Mouse (Mus musculus) liver, embryonic 14.5 days (tissue): ENCODE results near the gene Ccdc42. TPM values are rescaled to one million over a fixed set of nuclear protein-coding genes. Genes with fewer than 3 reads are reported as not detected.
A peak's percentile ranks its signal among the peaks of the same experiment; 100 is the strongest.

Experiments
- ATAC-seq: fragments of 200-750 bp; cut with Nextera tagmentation; 2 replicates; pipeline ENCODE4 v1.8.0; 2017; ENCODE audit warnings: moderate number of reproducible peaks, mild to moderate bottlenecking, moderate library complexity; ENCODE audit not compliant: insufficient read depth
- DNase-seq, 3 experiments: peaks; one replicate each; pipeline ENCODE4 v3.0.0-alpha.2; 2012 to 2013; ENCODE audit warnings: low read depth in 3 of 3, low spot score in 3 of 3
- H3K27ac ChIP-seq: fragments of 300-500 bp; sonication (generic); 2 replicates; pipeline ENCODE4 v1.5.1; 2014; ENCODE audit warnings: moderate library complexity, mild to moderate bottlenecking, control low read depth, inconsistent platforms
- H3K27me3 ChIP-seq: fragments of 300-500 bp; sonication (generic); 2 replicates; pipeline ENCODE4 v1.6.1; 2014; ENCODE audit warnings: mild to moderate bottlenecking, low read length, moderate library complexity; ENCODE audit not compliant: control insufficient read depth, insufficient read depth
- H3K36me3 ChIP-seq: fragments of 300-500 bp; sonication (generic); replicated peaks from 2 replicates; pipeline ENCODE4 v1.6.1; 2014; ENCODE audit warnings: low read depth; ENCODE audit not compliant: control insufficient read depth, insufficient read depth
- H3K4me1 ChIP-seq, 2 experiments: fragments of 200-500 bp in 1 of 2; fragments of 300-500 bp in 1 of 2; sonication (generic) in 1 of 2; replicated peaks; 2 replicates each; pipeline ENCODE4 v1.6.1; 2012 to 2014; ENCODE audit warnings: antibody characterized with exemption in 1 of 2, inconsistent platforms in 1 of 2, low read length in 1 of 2; ENCODE audit not compliant: control insufficient read depth in 2 of 2, insufficient read depth in 2 of 2
- H3K4me2 ChIP-seq: fragments of 300-500 bp; sonication (generic); 2 replicates; pipeline ENCODE4 v1.6.1; 2014; ENCODE audit warnings: low read depth, mild to moderate bottlenecking, control low read depth, moderate library complexity
- H3K4me3 ChIP-seq, 2 experiments: fragments of 200-500 bp in 1 of 2; fragments of 300-500 bp in 1 of 2; sonication (generic) in 1 of 2; 2 replicates each; pipeline ENCODE4 v1.5.1; 2012 to 2014; ENCODE audit warnings: low read depth in 2 of 2, low read length in 2 of 2, mild to moderate bottlenecking in 2 of 2, control low read depth in 1 of 2, inconsistent platforms in 1 of 2, moderate library complexity in 1 of 2; ENCODE audit not compliant: insufficient read depth in 1 of 2
- H3K9ac ChIP-seq: fragments of 300-500 bp; sonication (generic); replicated peaks from 2 replicates; pipeline ENCODE4 v1.6.1; 2014; ENCODE audit warnings: mild to moderate bottlenecking, control low read depth, moderate library complexity
- H3K9me3 ChIP-seq: fragments of 300-500 bp; sonication (generic); 2 replicates; pipeline ENCODE4 v1.6.1; 2016; ENCODE audit warnings: low read length, mixed read lengths; ENCODE audit not compliant: control insufficient read depth
- CTCF ChIP-seq: IDR thresholded peaks from 2 replicates; pipeline ENCODE4 v1.5.1; 2016; ENCODE audit warnings: antibody characterized with exemption, low read depth, control low read depth
- EP300 ChIP-seq: IDR thresholded peaks from 2 replicates; pipeline ENCODE4 v1.6.1; 2016; ENCODE audit warnings: antibody characterized with exemption, low read depth
- WGBS: fragments of 180-500 bp; shearing (Covaris S2); extraction: QIAGEN DNeasy Blood & Tissue Kit; methylation state at CpG from one replicate; pipeline ENCODE4 v1.1.7; 2014; ENCODE audit not compliant: insufficient replicate concordance; 5-methylcytosine and 5-hydroxymethylcytosine counted together
- polyA plus RNA-seq, 2 experiments: library from polyadenylated mRNA; depleted of rRNA in 1 of 2; stranded (reverse) in 1 of 2; unstranded in 1 of 2; fragments of >200 nt; fragmentation: Nextera tagmentation in 1 of 2; extraction: Ambion mirVana in 1 of 2; gene quantifications; 2 replicates each; pipeline versions ENCODE4 v1.2.1 to v1.2.3; 2012 to 2014

Ccdc42 gene
- polyA plus RNA-seq, 2 experiments, result 0.04 to 0.13 TPM

DNA sequence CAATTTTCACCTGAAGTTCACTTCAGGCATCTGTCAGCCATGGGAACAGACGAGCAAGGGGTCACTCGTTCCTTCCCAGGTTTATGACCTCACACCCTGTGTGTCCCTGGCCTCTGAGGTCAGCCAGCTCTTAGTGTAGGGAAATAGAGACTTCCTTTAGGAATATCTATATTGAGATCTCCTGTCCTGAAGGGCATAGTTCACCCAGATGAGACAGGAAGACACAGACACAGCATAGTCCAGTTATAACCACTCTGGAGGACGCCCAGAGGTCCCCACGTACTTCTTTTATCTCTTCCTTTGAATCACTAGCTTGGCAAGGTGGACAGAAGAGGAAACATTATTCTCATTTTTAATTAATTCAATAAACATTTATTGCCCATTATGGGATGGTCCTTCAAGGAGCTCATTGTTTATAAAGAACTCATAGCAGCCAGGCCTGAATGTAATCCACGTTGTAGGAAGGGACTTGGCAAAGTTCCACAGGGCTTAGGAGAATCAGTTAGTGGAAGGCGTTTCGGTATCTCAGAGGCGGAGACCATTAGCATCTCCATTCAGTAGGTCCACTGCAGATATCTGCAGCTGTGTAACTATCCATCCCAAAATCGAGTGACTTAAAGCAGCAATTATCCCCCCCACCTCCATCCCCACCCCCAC is 23.2 kb downstream of the Ccdc42 start:
- Histone ChIP-seq H3K27me3 (no peaks in the 10 kb centered on the region), H3K4me1 (peaks cover 0 to 2% of the 10 kb centered on the region in 2 experiments; a peak in 1 of 4 replicates), H3K9ac (no peak overlapping the region), H3K27ac (no peak overlapping the region), H3K4me2 (no peak overlapping the region), H3K4me3 (no peak overlapping the region), H3K9me3 (no peaks in the 10 kb centered on the region), H3K36me3 (no peaks in the 10 kb centered on the region)
- ATAC-seq (no peak), DNase-seq (no peak)
- TF ChIP-seq EP300 (no peak), CTCF (no peak)
- 49% methylated on average over 9 of the region's 9 CpGs for WGBS

DNA sequence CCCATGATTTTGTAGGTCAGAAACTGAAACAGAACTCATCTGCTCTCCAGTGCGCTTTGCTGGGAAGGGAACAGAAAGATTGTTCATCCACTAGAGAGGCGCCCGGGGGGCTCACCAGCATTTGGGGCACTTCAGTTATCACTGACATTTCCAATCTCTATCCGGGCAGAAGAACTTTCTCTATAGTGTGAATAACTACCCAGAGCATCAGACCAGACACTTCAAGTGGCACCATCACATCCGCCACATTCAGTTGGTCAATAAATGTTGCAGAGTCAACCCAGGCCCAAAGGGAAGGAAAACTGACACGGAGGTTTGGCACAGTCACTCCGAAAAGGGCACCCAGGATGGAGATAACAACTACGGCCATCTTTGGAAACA is 23.7 kb downstream of the Ccdc42 start:
- H3K4me1 ChIP-seq, result peaks cover 0 to 2% of the 10 kb centered on the region in 2 experiments; a peak in 1 of 4 replicates
- no peak overlapping the region for H3K9ac ChIP-seq
- H3K9me3 ChIP-seq, result no peaks in the 10 kb centered on the region
- H3K4me2 ChIP-seq, result no peak overlapping the region
- H3K27ac ChIP-seq, result no peak overlapping the region
- no peak for ATAC-seq
- H3K4me3 ChIP-seq, result no peak overlapping the region
- DNase-seq, result no peak
- TF ChIP-seq CTCF (no peak), EP300 (no peak)
- H3K27me3 ChIP-seq, result no peaks in the 10 kb centered on the region
- WGBS, result 72% methylated on average over 8 of the region's 8 CpGs
- H3K36me3 ChIP-seq, result no peaks in the 10 kb centered on the region

DNA sequence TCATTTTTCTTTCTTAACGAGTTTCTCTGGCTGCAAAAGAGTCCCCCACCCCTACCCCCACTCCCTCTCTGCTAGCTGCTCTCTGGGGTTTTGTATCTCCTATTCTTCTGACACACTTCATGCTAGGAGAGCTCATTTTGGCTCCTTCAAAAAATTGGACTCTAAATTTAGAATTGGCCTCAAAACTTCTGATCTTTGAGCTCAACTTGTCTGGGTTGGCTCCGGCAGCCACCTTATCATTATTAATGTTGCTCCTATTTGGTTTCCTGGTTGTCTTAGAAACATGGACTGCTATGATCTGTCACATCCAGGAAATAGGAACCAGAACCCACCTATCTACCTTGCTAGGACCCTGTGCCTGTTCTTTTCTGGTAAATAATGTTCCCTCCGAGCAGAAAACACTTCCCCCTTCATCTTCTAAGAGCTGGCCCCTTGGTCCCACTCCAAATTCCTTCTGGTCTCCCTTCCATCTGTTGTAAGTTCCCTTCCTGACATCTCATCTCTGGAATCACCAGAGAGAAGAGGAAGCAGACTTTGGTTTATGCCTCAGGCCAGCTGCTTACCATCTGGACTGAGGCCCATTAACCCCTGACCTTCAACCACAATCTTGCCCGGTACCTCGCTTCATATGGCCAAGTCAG is 26.4 kb downstream of the Ccdc42 start:
- no peaks in the 10 kb centered on the region for H3K27me3 ChIP-seq
- 31% methylated on average over 5 of the region's 5 CpGs for WGBS
- TF ChIP-seq EP300 (no peak), CTCF (no peak)
- H3K27ac ChIP-seq, result no peak overlapping the region
- no peak overlapping the region for H3K4me3 ChIP-seq
- H3K36me3 ChIP-seq, result no peaks in the 10 kb centered on the region
- DNase-seq (no peak), ATAC-seq (no peak)
- peaks cover 0 to 2% of the 10 kb centered on the region in 2 experiments; a peak in 1 of 4 replicates for H3K4me1 ChIP-seq
- H3K9ac ChIP-seq, result no peak overlapping the region
- H3K9me3 ChIP-seq, result no peaks in the 10 kb centered on the region
- no peak overlapping the region for H3K4me2 ChIP-seq

DNA sequence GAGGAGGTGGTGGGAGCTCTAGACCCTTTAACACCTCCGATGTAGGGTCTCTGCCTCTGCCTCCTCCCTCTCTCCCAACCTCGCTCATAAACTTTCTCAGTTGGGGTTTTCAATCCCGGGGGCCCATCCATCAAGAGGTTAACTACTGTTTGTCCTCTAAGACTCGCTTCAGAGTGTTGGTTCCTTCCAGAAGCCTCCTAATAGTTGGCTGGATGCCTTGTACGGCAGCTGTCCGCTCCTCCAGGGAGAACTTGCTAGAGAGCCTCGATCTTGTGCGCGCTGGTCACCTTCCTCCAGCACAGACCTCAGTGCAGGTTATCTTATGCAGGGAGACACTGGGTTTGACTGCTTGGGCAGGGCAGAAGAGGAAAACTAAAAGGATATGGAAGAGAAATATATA is 35.9 kb downstream of the Ccdc42 start:
- H3K9ac ChIP-seq, result no peak overlapping the region
- H3K27me3 ChIP-seq, result no peaks in the 10 kb centered on the region
- ATAC-seq, result no peak
- DNase-seq, result no peak
- H3K9me3 ChIP-seq, result no peaks in the 10 kb centered on the region
- H3K27ac ChIP-seq, result no peak overlapping the region
- WGBS, result 73% methylated on average over 9 of the region's 9 CpGs
- TF ChIP-seq EP300, result no peak
- no peak for TF ChIP-seq CTCF
- peak overlapping the region; percentile 36; the same call in 1 of the 2 replicates for H3K4me2 ChIP-seq
- H3K4me1 ChIP-seq, result peaks cover 0 to 5% of the 10 kb centered on the region in 2 experiments; a peak in 1 of 4 replicates
- H3K4me3 ChIP-seq, result no peak overlapping the region
- H3K36me3 ChIP-seq, result no peaks in the 10 kb centered on the region

DNA sequence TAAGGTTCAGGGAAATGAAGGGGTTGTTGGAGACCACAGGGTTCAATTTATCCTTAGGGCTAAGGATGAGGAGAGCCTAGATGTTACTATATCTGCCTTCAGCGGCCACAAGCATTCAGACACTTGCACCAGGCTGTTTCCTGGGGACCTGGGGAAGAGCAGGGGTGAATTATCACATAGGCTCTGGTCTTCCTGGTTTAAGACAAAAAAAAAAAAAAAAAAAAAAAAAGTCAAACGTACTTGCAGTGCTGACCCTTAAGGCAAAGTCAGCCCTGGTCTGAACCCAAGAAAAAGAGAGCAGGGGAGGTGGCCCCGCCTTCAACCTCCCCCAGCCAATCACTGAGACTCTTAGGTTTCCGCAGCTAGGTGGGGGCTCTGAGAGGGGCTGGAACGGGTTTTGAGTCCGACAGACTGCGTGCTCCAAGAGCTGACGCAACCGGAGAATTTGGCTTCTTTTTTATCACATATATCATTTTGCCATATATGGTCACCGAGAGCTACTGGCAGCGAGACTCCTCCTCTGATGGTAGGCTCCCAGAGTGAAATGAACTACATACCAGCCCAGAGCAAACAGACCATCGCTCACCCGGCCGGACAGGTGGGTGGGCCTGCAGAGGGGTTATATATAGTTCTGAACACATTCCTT is 36.5 kb downstream of the Ccdc42 start:
- no peak for TF ChIP-seq EP300
- TF ChIP-seq CTCF, result no peak
- H3K27ac ChIP-seq, result no peak overlapping the region
- H3K36me3 ChIP-seq, result no peaks in the 10 kb centered on the region
- H3K4me3 ChIP-seq, result no peak overlapping the region
- WGBS, result 4% methylated on average over 14 of the region's 14 CpGs
- H3K4me2 ChIP-seq, result peak overlapping the region; percentile 36
- DNase-seq, result peak; percentile 20 to 47 (median 28)
- no peak overlapping the region for H3K9ac ChIP-seq
- H3K4me1 ChIP-seq, result peaks cover 0 to 5% of the 10 kb centered on the region in 2 experiments; a peak in 1 of 4 replicates
- H3K27me3 ChIP-seq, result no peaks in the 10 kb centered on the region
- ATAC-seq, result peak; percentile 53
- no peaks in the 10 kb centered on the region for H3K9me3 ChIP-seq
